Mouse (Mus musculus): ENCODE measurements around the gene Dtymk. TPM values are rescaled to one million over a fixed set of nuclear protein-coding genes. Genes with fewer than 3 reads are reported as not detected.
"Not testable (repeated sequence)": the region's sequence is repeated elsewhere in the genome, so short reads cannot be mapped to it uniquely, and the experiment has no call there.

Dtymk gene
- polyA plus RNA-seq, 1 experiment from 2014 or later: 147 TPM

DNA sequence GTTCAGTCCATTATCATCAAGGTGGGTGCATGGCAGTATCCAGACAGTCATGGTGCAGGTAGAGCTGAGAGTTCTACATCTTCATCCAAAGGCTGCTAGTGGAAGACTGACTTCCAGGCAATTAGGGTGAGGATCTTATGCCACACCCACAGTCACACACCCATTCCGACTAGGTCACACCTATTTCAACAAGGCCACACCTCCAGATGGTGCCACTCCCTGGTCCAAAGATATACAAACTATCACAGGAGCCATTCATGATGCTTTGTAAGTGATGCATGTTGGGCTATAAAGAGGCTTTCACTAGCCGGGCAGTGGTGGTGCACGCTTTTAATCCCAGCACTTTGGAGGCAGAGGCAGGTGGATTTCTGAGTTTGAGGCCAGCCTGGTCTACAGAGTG is 38.2 kb downstream of the Dtymk start:
- H3K4me3 ChIP-seq; H3K27ac ChIP-seq; H3K9ac ChIP-seq; H3K4me2 ChIP-seq; H3K27me3 ChIP-seq; H3K4me1 ChIP-seq (replicated peaks); H3K36me3 ChIP-seq; H3K9me3 ChIP-seq (replicated peaks); ATAC-seq (replicated peaks; ENCODE audit: insufficient number of reproducible peaks, insufficient read depth, low FRiP score, low read depth): not testable (repeated sequence)
- WGBS: 91% methylated on average over 3 of the region's 3 CpGs

DNA sequence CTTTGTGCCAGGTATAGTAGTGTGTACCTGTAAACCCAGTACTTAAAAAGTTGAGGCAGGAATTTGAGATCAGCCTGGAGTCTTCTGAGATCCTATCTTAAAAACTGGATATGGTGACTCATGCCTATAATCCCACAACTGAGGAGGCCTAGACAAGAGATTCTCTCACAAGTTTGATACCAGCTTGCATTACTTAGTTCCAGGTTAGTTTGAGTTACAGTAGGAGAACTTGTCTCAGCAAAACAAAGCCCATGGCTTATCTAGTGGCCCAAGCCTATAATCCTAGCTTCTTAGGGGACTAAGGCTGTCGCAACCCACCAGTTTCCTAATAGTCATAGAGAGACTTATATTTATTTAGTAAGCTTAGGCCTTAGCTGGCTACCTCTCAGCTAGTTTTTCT is 41.7 kb downstream of the Dtymk start:
- no peak for ATAC-seq (replicated peaks; ENCODE audit: insufficient number of reproducible peaks, insufficient read depth, low FRiP score, low read depth)
- no peaks in the 10 kb centered on the region for H3K9me3 ChIP-seq (replicated peaks)
- H3K27ac ChIP-seq: no peak overlapping the region
- no peak overlapping the region for H3K4me3 ChIP-seq
- H3K27me3 ChIP-seq: no peaks in the 10 kb centered on the region
- 93% methylated on average over 1 of the region's 1 CpGs for WGBS
- no peak overlapping the region for H3K4me2 ChIP-seq
- H3K9ac ChIP-seq: no peak overlapping the region
- H3K4me1 ChIP-seq (replicated peaks): peaks cover 12% of the 10 kb centered on the region
- no peaks in the 10 kb centered on the region for H3K36me3 ChIP-seq

DNA sequence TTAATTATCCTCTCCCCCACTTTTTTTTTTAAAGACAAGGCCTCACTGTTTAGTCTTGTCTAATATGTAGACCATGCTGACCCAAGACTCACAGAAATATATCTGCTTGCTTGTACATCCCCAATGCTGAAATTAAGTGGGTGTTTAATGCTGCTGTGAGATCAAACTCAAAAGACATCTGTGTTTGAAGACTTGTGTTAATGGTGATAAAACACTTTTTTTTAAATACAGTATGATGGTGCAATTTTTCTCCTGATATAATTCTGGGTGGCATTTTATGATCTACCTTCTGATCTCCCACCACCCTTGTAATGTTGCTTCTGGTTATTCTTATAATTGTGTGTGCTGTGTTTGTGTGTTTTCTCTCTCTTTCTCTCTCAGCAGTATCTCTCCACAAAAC is 45.6 kb downstream of the Dtymk start:
- Histone ChIP-seq H3K36me3 (no peaks in the 10 kb centered on the region), H3K27me3 (no peaks in the 10 kb centered on the region), H3K9ac (no peak overlapping the region), H3K4me1 (replicated peaks) (peaks cover 22% of the 10 kb centered on the region), H3K4me3 (0 out of 2 replicates have a peak overlapping the region, but pooled peaks have one; percentile 98), H3K9me3 (replicated peaks) (no peaks in the 10 kb centered on the region), H3K4me2 (no peak overlapping the region; the same call in 1 of the 2 replicates), H3K27ac (no peak overlapping the region)
- ATAC-seq (replicated peaks; ENCODE audit: insufficient number of reproducible peaks, insufficient read depth, low FRiP score, low read depth): no peak

DNA sequence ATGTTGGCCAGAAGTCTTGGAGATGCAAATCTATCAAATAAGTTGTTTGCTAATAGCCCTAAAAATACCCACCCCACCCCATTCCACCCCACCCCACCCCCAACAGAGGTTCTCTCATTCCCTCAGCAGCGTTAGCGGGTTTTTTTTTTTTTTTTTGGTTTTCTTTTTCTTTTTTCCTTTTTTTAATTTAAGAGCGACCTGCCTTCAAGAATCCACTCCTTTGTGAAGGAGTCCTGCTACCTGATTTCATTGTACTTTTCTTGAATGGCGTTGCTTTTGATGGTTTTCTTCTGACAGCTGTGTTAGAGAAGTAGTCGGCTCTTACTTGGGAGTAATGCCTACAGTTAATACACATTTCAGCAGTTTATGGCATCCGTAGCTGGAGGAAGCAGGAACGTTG is 46.1 kb downstream of the Dtymk start:
- peak overlapping the region; percentile 88 for H3K27ac ChIP-seq
- no peaks in the 10 kb centered on the region for H3K9me3 ChIP-seq (replicated peaks)
- H3K27me3 ChIP-seq: no peaks in the 10 kb centered on the region
- peak overlapping the region; percentile 98 for H3K4me3 ChIP-seq
- WGBS: 30% methylated on average over 7 of the region's 7 CpGs
- H3K36me3 ChIP-seq: no peaks in the 10 kb centered on the region
- peak overlapping the region; percentile 93 for H3K4me2 ChIP-seq
- ATAC-seq (replicated peaks; ENCODE audit: insufficient number of reproducible peaks, insufficient read depth, low FRiP score, low read depth): no peak
- peaks cover 22% of the 10 kb centered on the region for H3K4me1 ChIP-seq (replicated peaks)
- H3K9ac ChIP-seq: peak overlapping the region; percentile 96

DNA sequence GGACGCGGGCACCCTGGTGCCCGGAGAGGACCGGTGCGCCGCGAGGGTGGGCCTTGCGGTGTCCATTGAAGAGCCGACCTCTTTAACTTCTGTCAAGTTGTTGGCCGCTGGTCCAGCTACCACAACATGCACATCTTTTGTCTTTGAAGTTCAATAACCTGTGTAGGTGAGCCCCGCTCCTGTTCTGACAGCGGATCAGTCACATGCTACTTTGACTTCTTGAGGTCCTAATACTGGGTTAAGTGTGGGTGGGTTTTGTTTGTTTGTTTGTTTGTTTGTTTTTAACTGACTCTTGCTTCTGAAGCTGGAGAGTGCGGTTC is 46.5 kb downstream of the Dtymk start:
- no peak for ATAC-seq (replicated peaks; ENCODE audit: insufficient number of reproducible peaks, insufficient read depth, low FRiP score, low read depth)
- Histone ChIP-seq H3K27ac (peak overlapping the region; percentile 88), H3K36me3 (no peaks in the 10 kb centered on the region), H3K9me3 (replicated peaks) (no peaks in the 10 kb centered on the region), H3K4me1 (replicated peaks) (peaks cover 22% of the 10 kb centered on the region), H3K9ac (peak overlapping the region; percentile 96), H3K4me3 (peak overlapping the region; percentile 98), H3K27me3 (no peaks in the 10 kb centered on the region), H3K4me2 (peak overlapping the region; percentile 93)
- WGBS: under 1% methylated on average over 13 of the region's 13 CpGs

DNA sequence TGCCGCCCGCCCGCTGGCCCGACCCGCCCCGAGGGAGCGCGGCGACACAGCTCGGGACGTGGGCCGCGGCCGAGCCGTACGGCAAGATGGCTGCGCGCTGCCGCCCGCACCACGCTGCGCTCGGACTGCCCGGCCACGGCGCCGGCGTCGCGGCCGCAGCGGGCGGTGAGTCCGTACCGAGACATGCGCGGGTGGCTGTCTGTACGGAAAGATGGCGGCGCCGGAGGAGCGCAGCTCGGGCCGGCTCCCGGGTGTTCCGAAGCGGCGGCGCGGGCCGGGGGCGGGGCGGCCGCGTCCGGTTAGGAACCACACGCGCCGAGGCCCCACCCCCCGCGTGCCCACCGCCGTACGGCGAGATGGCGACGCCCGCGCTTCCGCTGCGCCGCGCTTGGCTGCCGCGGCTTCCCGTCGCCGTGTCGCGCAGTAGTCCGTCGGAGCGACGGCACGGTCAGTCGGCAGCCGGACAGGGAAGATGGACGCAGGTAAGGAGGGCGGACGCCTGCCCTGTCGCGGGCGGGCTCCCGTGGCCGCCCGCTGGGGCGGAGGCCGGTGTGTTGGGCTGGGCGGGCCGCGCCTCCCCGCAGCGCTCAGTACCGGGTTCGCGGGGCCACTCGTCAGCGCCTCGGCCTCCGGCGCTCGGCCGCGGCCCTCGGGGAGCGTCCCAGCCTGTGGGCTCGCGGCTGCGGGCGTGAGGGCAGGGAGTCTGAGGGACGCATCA is 47.0 kb downstream of the Dtymk start, which contains the start of gene Thap4:
Gene Thap4 (minus strand): TSS at position 292 of the 718 bp plus-strand sequence.
- peak within 1 kb of the TSS; percentile 98 for H3K4me3 ChIP-seq
- peaks cover 5% of the 10 kb centered on the region; the same call in 1 of the 2 replicates for H3K36me3 ChIP-seq
- peak within 1 kb of the TSS; percentile 93 for H3K4me2 ChIP-seq
- peak within 1 kb of the TSS; percentile 96 for H3K9ac ChIP-seq
- ATAC-seq (replicated peaks; ENCODE audit: insufficient number of reproducible peaks, insufficient read depth, low FRiP score, low read depth): peak; percentile 92
- WGBS: under 1% methylated on average over 121 of the region's 121 CpGs
- no peaks in the 10 kb centered on the region for H3K9me3 ChIP-seq (replicated peaks)
- H3K27me3 ChIP-seq: no peaks in the 10 kb centered on the region
- peaks cover 22% of the 10 kb centered on the region for H3K4me1 ChIP-seq (replicated peaks)
- peak within 1 kb of the TSS; percentile 88 for H3K27ac ChIP-seq

DNA sequence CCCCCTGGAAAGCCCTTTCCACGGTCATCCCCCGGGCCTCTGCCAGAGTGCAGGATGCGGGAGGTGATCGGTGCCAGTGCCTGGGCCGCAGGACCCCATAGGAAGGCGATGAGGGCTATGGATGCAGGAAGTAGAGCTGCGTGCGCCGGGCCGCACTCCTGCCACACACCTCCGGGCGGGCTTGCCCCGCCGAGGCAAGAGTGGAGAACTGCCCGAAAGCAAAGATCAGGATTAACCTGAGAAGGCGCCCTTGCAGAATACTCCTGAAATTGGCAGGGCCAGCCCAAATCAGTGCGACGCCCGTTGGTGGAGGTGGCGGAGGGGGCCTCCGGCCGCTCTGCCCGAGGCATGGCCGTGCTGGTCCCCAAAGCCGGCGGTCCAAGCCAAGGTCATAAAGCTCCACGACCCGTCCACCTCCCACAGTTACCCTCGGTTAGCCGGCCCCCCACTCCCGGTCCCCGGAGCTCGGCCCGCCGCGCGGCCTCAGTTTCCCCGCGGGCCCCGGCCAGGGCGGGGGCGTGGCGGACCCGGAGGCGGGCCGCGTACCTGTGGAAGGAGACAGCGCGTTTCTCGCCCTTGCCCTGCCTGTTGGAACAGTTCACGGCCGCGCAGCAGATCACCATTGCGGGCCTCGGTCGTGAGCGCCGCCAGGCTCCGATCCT is 47.7 kb downstream of the Dtymk start:
- under 1% methylated on average over 59 of the region's 59 CpGs for WGBS
- Histone ChIP-seq H3K4me3 (peak overlapping the region; percentile 98), H3K27ac (peak overlapping the region; percentile 88), H3K9me3 (replicated peaks) (no peaks in the 10 kb centered on the region), H3K4me2 (peak overlapping the region; percentile 93), H3K36me3 (peaks cover 12% of the 10 kb centered on the region; the same call in 1 of the 2 replicates), H3K4me1 (replicated peaks) (peaks cover 22% of the 10 kb centered on the region), H3K27me3 (no peaks in the 10 kb centered on the region), H3K9ac (peak overlapping the region; percentile 96)
- ATAC-seq (replicated peaks; ENCODE audit: insufficient number of reproducible peaks, insufficient read depth, low FRiP score, low read depth): peak; percentile 29

DNA sequence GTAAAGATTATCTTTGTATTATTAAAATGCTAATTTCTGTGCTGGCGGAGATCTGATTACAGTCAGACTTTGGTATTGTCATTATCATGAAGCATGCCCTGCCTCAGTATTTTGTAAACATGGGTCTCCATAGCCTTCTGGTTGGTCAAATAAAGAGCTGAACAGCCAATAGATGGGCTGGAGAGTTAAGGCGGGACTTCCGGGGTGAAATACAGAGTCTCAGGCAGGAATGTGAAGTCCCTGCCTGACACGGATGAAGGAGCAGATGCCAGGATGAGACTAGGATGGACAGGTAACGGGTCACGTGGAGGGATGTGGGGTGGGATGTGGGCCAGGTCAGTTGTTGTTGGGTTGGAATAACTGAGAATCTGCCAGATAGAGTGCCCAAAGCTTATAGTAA is 50.4 kb downstream of the Dtymk start, which contains the start of gene Atg4b:
Gene Atg4b (plus strand): TSS at position 211 of the 400 bp plus-strand sequence.
- Histone ChIP-seq H3K9ac (no peak within 1 kb of the TSS), H3K4me1 (replicated peaks) (peaks cover 20% of the 10 kb centered on the region), H3K27ac (no peak within 1 kb of the TSS), H3K4me3 (no peak within 1 kb of the TSS), H3K36me3 (peaks cover 18% of the 10 kb centered on the region; the same call in 1 of the 2 replicates), H3K4me2 (no peak within 1 kb of the TSS), H3K27me3 (no peaks in the 10 kb centered on the region), H3K9me3 (replicated peaks) (no peaks in the 10 kb centered on the region)
- no peak for ATAC-seq (replicated peaks; ENCODE audit: insufficient number of reproducible peaks, insufficient read depth, low FRiP score, low read depth)
- WGBS: 79% methylated on average over 6 of the region's 6 CpGs

DNA sequence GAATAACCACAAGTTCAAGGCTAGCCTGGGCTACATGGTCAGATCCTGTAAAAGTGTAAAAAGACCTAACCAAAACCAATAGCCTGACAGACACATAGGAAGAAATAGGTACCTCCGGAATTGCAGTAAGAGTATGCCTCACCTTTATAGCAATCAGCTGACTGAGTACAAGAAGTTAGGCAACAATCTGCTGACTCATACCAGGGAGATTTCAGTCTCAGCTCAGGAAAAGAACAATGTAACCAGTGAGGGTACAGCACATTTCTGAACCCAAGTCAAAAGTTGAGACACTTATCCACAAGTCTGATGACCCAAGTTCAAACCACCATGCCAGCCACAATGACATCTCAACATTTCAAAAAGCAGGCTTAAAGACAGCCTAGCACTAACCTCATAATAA is 53.2 kb downstream of the Dtymk start:
- H3K4me2 ChIP-seq: no peak overlapping the region
- no peaks in the 10 kb centered on the region for H3K9me3 ChIP-seq (replicated peaks)
- H3K9ac ChIP-seq: no peak overlapping the region
- no peaks in the 10 kb centered on the region for H3K27me3 ChIP-seq
- H3K4me3 ChIP-seq: no peak overlapping the region
- H3K36me3 ChIP-seq: peaks cover 18% of the 10 kb centered on the region; the same call in 1 of the 2 replicates
- no peak overlapping the region for H3K27ac ChIP-seq
- 91% methylated on average over 1 of the region's 1 CpGs for WGBS
- no peak for ATAC-seq (replicated peaks; ENCODE audit: insufficient number of reproducible peaks, insufficient read depth, low FRiP score, low read depth)
- H3K4me1 ChIP-seq (replicated peaks): peaks cover 12% of the 10 kb centered on the region

DNA sequence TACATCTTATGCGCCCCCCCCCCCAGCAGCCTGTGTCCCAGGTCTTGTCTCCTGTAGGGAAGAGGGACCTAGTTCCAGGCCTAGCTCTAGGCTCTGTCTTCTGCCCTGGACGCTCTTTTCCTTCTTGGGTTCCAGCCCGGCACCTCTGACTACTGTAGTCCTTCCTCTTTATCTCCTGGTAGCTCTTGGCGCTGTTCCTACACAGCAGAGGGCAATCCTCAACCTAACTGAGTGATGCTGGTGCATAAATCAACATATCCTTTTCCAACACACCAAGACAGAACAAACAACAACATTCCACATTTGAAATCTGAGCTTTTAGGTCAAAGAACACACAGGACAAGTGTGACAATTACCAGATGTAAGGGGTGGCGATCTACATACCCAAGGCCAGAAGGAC is 55.6 kb downstream of the Dtymk start:
- H3K4me3 ChIP-seq: no peak overlapping the region
- peaks cover 18% of the 10 kb centered on the region; the same call in 1 of the 2 replicates for H3K36me3 ChIP-seq
- no peaks in the 10 kb centered on the region for H3K27me3 ChIP-seq
- H3K4me1 ChIP-seq (replicated peaks): peaks cover 18% of the 10 kb centered on the region
- 61% methylated on average over 5 of the region's 5 CpGs for WGBS
- no peak overlapping the region for H3K27ac ChIP-seq
- H3K9me3 ChIP-seq (replicated peaks): no peaks in the 10 kb centered on the region
- H3K4me2 ChIP-seq: no peak overlapping the region
- no peak overlapping the region for H3K9ac ChIP-seq
- no peak for ATAC-seq (replicated peaks; ENCODE audit: insufficient number of reproducible peaks, insufficient read depth, low FRiP score, low read depth)

DNA sequence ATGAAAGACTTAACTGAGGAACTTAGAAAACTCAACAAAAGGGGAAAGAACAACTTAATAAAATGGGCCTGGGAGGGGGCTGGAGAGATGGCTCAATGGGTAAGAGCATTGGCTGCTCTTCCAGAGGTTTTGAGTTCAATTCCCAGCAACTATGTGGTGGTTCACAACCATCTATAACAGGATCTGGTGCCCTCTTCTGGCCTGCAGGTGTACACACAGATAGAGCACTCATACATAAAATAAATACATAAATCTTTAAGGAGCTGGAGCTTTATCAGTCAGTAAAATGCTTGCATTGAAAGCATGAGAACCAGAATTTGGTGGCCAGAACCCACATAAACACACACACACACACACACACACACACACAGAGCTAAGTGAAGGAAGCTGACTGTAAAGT is 58.8 kb downstream of the Dtymk start:
- Histone ChIP-seq H3K27ac (peak overlapping the region; percentile 52; the same call in 1 of the 2 replicates), H3K27me3 (no peaks in the 10 kb centered on the region), H3K9me3 (replicated peaks) (no peaks in the 10 kb centered on the region), H3K4me2 (no peak overlapping the region), H3K4me3 (no peak overlapping the region), H3K9ac (no peak overlapping the region), H3K4me1 (replicated peaks) (peaks cover 20% of the 10 kb centered on the region), H3K36me3 (no peaks in the 10 kb centered on the region)
- ATAC-seq (replicated peaks; ENCODE audit: insufficient number of reproducible peaks, insufficient read depth, low FRiP score, low read depth): no peak

Data from heart, embryonic 15.5 days (tissue).